Mouse (Mus musculus): ENCODE measurements around the gene Nlrx1. TPM values are rescaled to one million over a fixed set of nuclear protein-coding genes. Genes with fewer than 3 reads are reported as not detected.

Gene Nlrx1
- total and polyA plus RNA-seq, 2 experiments from 2014 or later: 6.0 to 6.2 TPM

- Histone ChIP-seq H3K27me3 (ENCODE audit: insufficient read depth, low read length) (no peaks in the 10 kb centered on the region), H3K4me3 (ENCODE audit: low read depth, low read length) (no peak overlapping the region), H3K4me2 (ENCODE audit: low read depth, low read length, poor library complexity, severe bottlenecking) (no peak overlapping the region), H3K9me3 (ENCODE audit: low read length) (no peaks in the 10 kb centered on the region), H3K4me1 (ENCODE audit: insufficient read depth, low read length) (peaks cover 33% of the 10 kb centered on the region), H3K36me3 (ENCODE audit: insufficient read depth, low read length) (no peaks in the 10 kb centered on the region), H3K27ac (ENCODE audit: low read depth, low read length) (peak overlapping the region; percentile 77; the same call in 1 of the 2 replicates), H3K9ac (replicated peaks; ENCODE audit: low read length, poor library complexity, severe bottlenecking) (no peak overlapping the region)
- ATAC-seq (ENCODE audit: low FRiP score): no peak
- no peak for DNase-seq (ENCODE audit: low spot score)
- no peak for TF ChIP-seq CTCF (IDR thresholded peaks at IDR 0.05)
- WGBS: 69% methylated on average over 6 of the region's 6 CpGs
Measured at GRCm38 (mm10) chr9:44253441-44253840, 15.0 kb downstream of the Nlrx1 start.

- H3K9ac ChIP-seq (replicated peaks; ENCODE audit: low read length, poor library complexity, severe bottlenecking): no peak within 1 kb of the TSS
- no peak within 1 kb of the TSS for H3K4me2 ChIP-seq (ENCODE audit: low read depth, low read length, poor library complexity, severe bottlenecking)
- no peak for TF ChIP-seq CTCF (IDR thresholded peaks at IDR 0.05)
- DNase-seq (ENCODE audit: low spot score) (no peak), ATAC-seq (ENCODE audit: low FRiP score) (no peak)
- no peak within 1 kb of the TSS for H3K27ac ChIP-seq (ENCODE audit: low read depth, low read length)
- H3K4me1 ChIP-seq (ENCODE audit: insufficient read depth, low read length): peaks cover 33% of the 10 kb centered on the region
- WGBS: 91% methylated on average over 10 of the region's 10 CpGs
- H3K4me3 ChIP-seq (ENCODE audit: low read depth, low read length): no peak within 1 kb of the TSS
- no peaks in the 10 kb centered on the region for H3K9me3 ChIP-seq (ENCODE audit: low read length)
- no peaks in the 10 kb centered on the region for H3K36me3 ChIP-seq (ENCODE audit: insufficient read depth, low read length)
- no peaks in the 10 kb centered on the region for H3K27me3 ChIP-seq (ENCODE audit: insufficient read depth, low read length)
Measured at GRCm38 (mm10) chr9:44251314-44251713, 17.1 kb downstream of the Nlrx1 start, which contains the start of gene Pdzd3. Gene Pdzd3 (minus strand): TSS chr9:44251471.

- H3K36me3 ChIP-seq (ENCODE audit: insufficient read depth, low read length): no peaks in the 10 kb centered on the region
- DNase-seq (ENCODE audit: low spot score): peak; percentile 31
- no peaks in the 10 kb centered on the region for H3K27me3 ChIP-seq (ENCODE audit: insufficient read depth, low read length)
- no peak overlapping the region for H3K9ac ChIP-seq (replicated peaks; ENCODE audit: low read length, poor library complexity, severe bottlenecking)
- H3K4me2 ChIP-seq (ENCODE audit: low read depth, low read length, poor library complexity, severe bottlenecking): no peak overlapping the region
- H3K27ac ChIP-seq (ENCODE audit: low read depth, low read length): no peak overlapping the region
- 37% methylated on average over 4 of the region's 4 CpGs for WGBS
- peaks cover 32% of the 10 kb centered on the region for H3K4me1 ChIP-seq (ENCODE audit: insufficient read depth, low read length)
- TF ChIP-seq CTCF (IDR thresholded peaks at IDR 0.05): no peak
- no peak overlapping the region for H3K4me3 ChIP-seq (ENCODE audit: low read depth, low read length)
- no peaks in the 10 kb centered on the region for H3K9me3 ChIP-seq (ENCODE audit: low read length)
- ATAC-seq (ENCODE audit: low FRiP score): no peak
Measured at GRCm38 (mm10) chr9:44250445-44250844, 18.0 kb downstream of the Nlrx1 start.

GRCm38 (mm10) chr9:44249181-44250146, 18.9 kb downstream of the Nlrx1 start:
- DNase-seq (ENCODE audit: low spot score): peak; percentile 57
- ATAC-seq (ENCODE audit: low FRiP score): no peak
- H3K4me2 ChIP-seq (ENCODE audit: low read depth, low read length, poor library complexity, severe bottlenecking): no peak overlapping the region
- no peaks in the 10 kb centered on the region for H3K9me3 ChIP-seq (ENCODE audit: low read length)
- peaks cover 22% of the 10 kb centered on the region for H3K4me1 ChIP-seq (ENCODE audit: insufficient read depth, low read length)
- no peak overlapping the region for H3K27ac ChIP-seq (ENCODE audit: low read depth, low read length)
- no peak overlapping the region for H3K9ac ChIP-seq (replicated peaks; ENCODE audit: low read length, poor library complexity, severe bottlenecking)
- no peaks in the 10 kb centered on the region for H3K27me3 ChIP-seq (ENCODE audit: insufficient read depth, low read length)
- no peak overlapping the region for H3K4me3 ChIP-seq (ENCODE audit: low read depth, low read length)
- TF ChIP-seq CTCF (IDR thresholded peaks at IDR 0.05): peak; percentile 68
- 46% methylated on average over 26 of the region's 26 CpGs for WGBS
- no peaks in the 10 kb centered on the region for H3K36me3 ChIP-seq (ENCODE audit: insufficient read depth, low read length)

- no peaks in the 10 kb centered on the region for H3K9me3 ChIP-seq (ENCODE audit: low read length)
- WGBS: 82% methylated on average over 6 of the region's 6 CpGs
- DNase-seq (ENCODE audit: low spot score): no peak
- H3K27me3 ChIP-seq (ENCODE audit: insufficient read depth, low read length): no peaks in the 10 kb centered on the region
- no peak overlapping the region for H3K27ac ChIP-seq (ENCODE audit: low read depth, low read length)
- ATAC-seq (ENCODE audit: low FRiP score): no peak
- no peak overlapping the region for H3K4me2 ChIP-seq (ENCODE audit: low read depth, low read length, poor library complexity, severe bottlenecking)
- no peaks in the 10 kb centered on the region for H3K36me3 ChIP-seq (ENCODE audit: insufficient read depth, low read length)
- 0 out of 2 replicates have a peak, but pooled peaks cover 8% of the 10 kb centered on the region for H3K4me1 ChIP-seq (ENCODE audit: insufficient read depth, low read length)
- H3K9ac ChIP-seq (replicated peaks; ENCODE audit: low read length, poor library complexity, severe bottlenecking): no peak overlapping the region
- H3K4me3 ChIP-seq (ENCODE audit: low read depth, low read length): no peak overlapping the region
- no peak for TF ChIP-seq CTCF (IDR thresholded peaks at IDR 0.05)
Measured at GRCm38 (mm10) chr9:44247907-44248306, 20.5 kb downstream of the Nlrx1 start.

GRCm38 (mm10) chr9:44243621-44244020, 24.8 kb downstream of the Nlrx1 start:
- 56% methylated on average over 2 of the region's 2 CpGs for WGBS
- Histone ChIP-seq H3K9ac (replicated peaks; ENCODE audit: low read length, poor library complexity, severe bottlenecking) (no peak overlapping the region), H3K4me3 (ENCODE audit: low read depth, low read length) (no peak overlapping the region), H3K27ac (ENCODE audit: low read depth, low read length) (no peak overlapping the region), H3K27me3 (ENCODE audit: insufficient read depth, low read length) (no peaks in the 10 kb centered on the region), H3K4me2 (ENCODE audit: low read depth, low read length, poor library complexity, severe bottlenecking) (no peak overlapping the region), H3K9me3 (ENCODE audit: low read length) (no peaks in the 10 kb centered on the region), H3K36me3 (ENCODE audit: insufficient read depth, low read length) (no peaks in the 10 kb centered on the region), H3K4me1 (ENCODE audit: insufficient read depth, low read length) (no peaks in the 10 kb centered on the region)
- DNase-seq (ENCODE audit: low spot score): no peak
- TF ChIP-seq CTCF (IDR thresholded peaks at IDR 0.05): no peak
- no peak for ATAC-seq (ENCODE audit: low FRiP score)

All from midbrain, postnatal 0 days (tissue).